Mouse (Mus musculus) kidney, postnatal 0 days (tissue): ENCODE data around the gene Lamb3. TPM values are rescaled to one million over a fixed set of nuclear protein-coding genes. Genes with fewer than 3 reads are reported as not detected.

Experiments used
- ATAC-seq: fragments of 200-750 bp; cut with Nextera tagmentation; replicated peaks from 2 replicates; pipeline ENCODE4 v1.8.0; 2017; ENCODE audit warnings: low read depth, moderate number of reproducible peaks, moderate TSS enrichment, moderate library complexity; ENCODE audit not compliant: low FRiP score
- DNase-seq: peaks from one replicate; pipeline ENCODE4 v3.0.0-alpha.2; 2016; ENCODE audit warnings: low spot score
- H3K27ac ChIP-seq: fragments of 300-500 bp; sonication (generic); 2 replicates; pipeline ENCODE4 v1.5.1; 2014; ENCODE audit warnings: mild to moderate bottlenecking
- H3K27me3 ChIP-seq: fragments of 300-500 bp; sonication (generic); 2 replicates; pipeline ENCODE4 v1.6.1; 2014; ENCODE audit warnings: low read length, mixed read lengths; ENCODE audit not compliant: insufficient read depth
- H3K36me3 ChIP-seq: fragments of 300-500 bp; sonication (generic); 2 replicates; pipeline ENCODE4 v1.6.1; 2014; ENCODE audit warnings: low read length, mixed read lengths; ENCODE audit not compliant: insufficient read depth
- H3K4me1 ChIP-seq: fragments of 300-500 bp; sonication (generic); replicated peaks from 2 replicates; pipeline ENCODE4 v1.6.1; 2014; ENCODE audit warnings: antibody characterized with exemption, low read length, mixed read lengths; ENCODE audit not compliant: insufficient read depth
- H3K4me2 ChIP-seq: fragments of 300-500 bp; sonication (generic); 2 replicates; pipeline ENCODE4 v1.6.1; 2014; ENCODE audit warnings: mild to moderate bottlenecking, low read length, moderate library complexity, mixed read lengths
- H3K4me3 ChIP-seq: fragments of 300-500 bp; sonication (generic); replicated peaks from 2 replicates; pipeline ENCODE4 v1.5.1; 2014; ENCODE audit warnings: low read depth, low read length
- H3K9ac ChIP-seq: fragments of 300-500 bp; sonication (generic); 2 replicates; pipeline ENCODE4 v1.6.1; 2014; ENCODE audit warnings: low read depth, low read length
- H3K9me3 ChIP-seq: fragments of 300-500 bp; sonication (generic); replicated peaks from 2 replicates; pipeline ENCODE4 v1.6.1; 2016; ENCODE audit warnings: low read length, inconsistent platforms, mixed read lengths
- CTCF ChIP-seq: IDR thresholded peaks from 2 replicates; pipeline ENCODE4 v1.5.1; 2016; ENCODE audit warnings: antibody characterized with exemption, low read depth, mild to moderate bottlenecking, moderate library complexity
- WGBS: fragments of 180-500 bp; shearing (Covaris S2); extraction: QIAGEN DNeasy Blood & Tissue Kit; methylation state at CpG from one replicate; pipeline ENCODE4 v1.1.7; 2014; 5-methylcytosine and 5-hydroxymethylcytosine counted together
- polyA plus RNA-seq: library from polyadenylated mRNA; unstranded; fragments of >200 nt; fragmentation: Nextera tagmentation; extraction: Ambion mirVana; gene quantifications from 2 replicates; pipeline ENCODE4 v1.2.1, GENCODE M21; 2015

Gene Lamb3
- polyA plus RNA-seq, 1 experiment from 2014 or later = 1.9 TPM

DNA sequence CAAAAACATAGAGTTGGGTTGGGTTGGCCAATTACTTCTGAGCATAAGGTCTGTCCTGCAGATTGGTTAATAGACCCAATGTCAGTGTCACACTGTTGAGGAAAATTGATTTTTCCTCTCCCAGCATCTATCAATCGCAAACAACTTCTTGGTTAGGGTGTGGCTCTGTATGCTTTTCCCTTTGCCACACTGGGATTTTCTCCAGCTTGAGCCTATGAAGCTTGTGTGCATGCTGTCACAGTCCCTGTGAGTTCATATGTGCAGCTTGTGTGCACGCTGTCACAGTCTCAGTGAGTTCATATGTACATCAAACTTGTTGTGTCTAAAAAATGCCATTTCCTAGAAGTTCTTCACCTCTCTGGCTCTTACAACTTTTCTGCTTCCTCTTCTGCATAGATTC lies 99.3 kb downstream of the Lamb3 start:
- no peak for DNase-seq
- Histone ChIP-seq H3K9me3 (no peaks in the 10 kb centered on the region), H3K27ac (no peak overlapping the region), H3K4me3 (no peak overlapping the region), H3K36me3 (no peaks in the 10 kb centered on the region), H3K4me1 (no peaks in the 10 kb centered on the region), H3K27me3 (no peaks in the 10 kb centered on the region), H3K4me2 (no peak overlapping the region), H3K9ac (no peak overlapping the region)
- TF ChIP-seq CTCF = no peak
- 95% methylated on average over 2 of the region's 2 CpGs for WGBS
- ATAC-seq = no peak

DNA sequence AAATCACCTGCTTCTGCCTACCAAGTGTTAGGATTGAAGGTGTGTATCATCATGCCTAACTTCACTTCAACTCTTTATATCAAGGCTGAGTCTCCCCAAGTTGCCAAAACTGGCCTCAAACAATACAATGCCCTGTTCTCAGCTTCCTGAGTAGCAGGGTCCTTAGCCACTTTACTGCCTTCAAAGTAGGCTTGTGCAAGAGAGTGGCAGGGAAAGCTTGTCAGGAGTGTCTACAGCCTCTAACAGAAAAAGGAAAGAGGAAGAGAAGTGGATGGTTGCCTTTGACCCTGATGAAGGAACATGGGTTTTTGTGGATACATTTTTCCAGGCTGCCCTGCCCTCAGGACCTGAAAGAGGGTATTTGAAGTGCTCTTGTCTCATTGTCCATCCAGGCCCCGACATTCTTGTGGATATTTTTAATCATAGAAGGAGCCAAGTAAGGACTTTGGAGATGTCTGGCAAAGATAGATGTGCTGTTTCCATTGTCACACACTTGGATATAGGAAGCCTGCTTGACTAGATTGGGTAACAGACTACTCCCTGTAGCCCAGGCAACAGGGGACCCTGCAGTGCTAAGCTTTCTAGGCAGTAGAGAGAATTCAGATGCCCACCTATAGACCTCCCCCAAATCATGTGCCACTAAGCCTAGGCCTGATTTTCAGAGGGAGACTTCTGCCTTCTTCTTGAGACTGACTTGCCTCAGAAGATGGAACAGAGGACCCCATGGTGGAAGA lies 102.5 kb downstream of the Lamb3 start:
- no peak overlapping the region for H3K4me3 ChIP-seq
- H3K27ac ChIP-seq = no peak overlapping the region
- H3K27me3 ChIP-seq = no peaks in the 10 kb centered on the region
- H3K9me3 ChIP-seq = no peaks in the 10 kb centered on the region
- no peaks in the 10 kb centered on the region for H3K36me3 ChIP-seq
- no peaks in the 10 kb centered on the region for H3K4me1 ChIP-seq
- DNase-seq = no peak
- no peak for TF ChIP-seq CTCF
- no peak overlapping the region for H3K4me2 ChIP-seq
- WGBS = 67% methylated on average over 1 of the region's 1 CpGs
- no peak overlapping the region for H3K9ac ChIP-seq
- ATAC-seq = no peak

DNA sequence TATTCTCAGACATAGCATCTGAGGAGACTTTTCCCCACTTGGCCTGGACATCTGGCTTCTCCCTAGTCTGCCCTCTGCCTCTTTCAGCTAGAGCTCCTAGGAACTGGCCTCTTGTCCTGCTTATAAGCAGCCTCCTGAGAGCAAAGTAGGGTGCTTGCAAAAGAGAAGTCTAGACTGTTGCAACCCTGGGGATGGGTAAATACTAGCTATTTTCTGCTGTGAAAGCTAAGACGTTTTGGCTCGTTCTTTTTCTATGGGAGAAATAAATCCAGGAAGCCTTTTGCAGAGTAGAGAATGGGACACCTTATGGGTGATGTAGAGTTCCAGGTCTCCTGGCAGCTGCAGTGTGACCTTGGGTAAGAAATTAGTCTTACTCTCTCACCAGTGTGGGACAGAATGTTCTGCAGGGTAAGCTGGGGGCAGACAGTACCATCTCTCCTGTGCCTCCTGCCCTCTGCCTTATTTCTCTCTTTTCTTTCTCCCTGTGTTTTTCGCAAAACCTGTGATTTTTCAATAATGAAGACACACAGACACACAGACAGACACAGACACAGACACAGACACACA lies 103.1 kb downstream of the Lamb3 start:
- no peak overlapping the region for H3K27ac ChIP-seq
- no peak for ATAC-seq
- no peak for DNase-seq
- WGBS = 86% methylated on average over 3 of the region's 3 CpGs
- no peak for TF ChIP-seq CTCF
- 0 out of 2 replicates have a peak, but pooled peaks cover 4% of the 10 kb centered on the region for H3K4me1 ChIP-seq
- H3K36me3 ChIP-seq = no peaks in the 10 kb centered on the region
- no peak overlapping the region for H3K4me2 ChIP-seq
- no peak overlapping the region for H3K4me3 ChIP-seq
- H3K9me3 ChIP-seq = no peaks in the 10 kb centered on the region
- no peaks in the 10 kb centered on the region for H3K27me3 ChIP-seq
- no peak overlapping the region for H3K9ac ChIP-seq

DNA sequence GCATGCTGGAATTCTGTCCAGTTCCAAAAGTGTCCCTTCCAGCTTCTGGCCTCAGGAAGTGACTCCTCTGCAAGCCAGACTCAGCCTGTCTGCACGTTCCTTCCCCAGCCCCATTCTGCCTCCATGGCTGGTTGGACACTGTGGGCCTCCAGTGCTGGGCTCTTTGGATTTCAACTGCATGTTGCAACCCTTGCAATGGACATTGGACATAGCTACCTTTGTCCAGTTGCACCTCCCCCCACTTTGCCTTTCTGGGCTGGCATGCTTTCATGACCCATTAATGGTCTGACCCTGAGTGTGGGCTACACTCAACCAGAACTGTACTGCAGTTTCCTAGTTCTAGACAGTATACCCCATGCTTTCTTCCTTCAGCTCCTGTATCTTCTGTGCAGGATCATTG lies 104.1 kb downstream of the Lamb3 start:
- DNase-seq = peak; percentile 15
- no peak overlapping the region for H3K4me2 ChIP-seq
- no peaks in the 10 kb centered on the region for H3K27me3 ChIP-seq
- TF ChIP-seq CTCF = no peak
- H3K36me3 ChIP-seq = no peaks in the 10 kb centered on the region
- H3K4me3 ChIP-seq = no peak overlapping the region
- no peak overlapping the region for H3K27ac ChIP-seq
- 25% methylated on average over 1 of the region's 1 CpGs for WGBS
- H3K4me1 ChIP-seq = 0 out of 2 replicates have a peak, but pooled peaks cover 4% of the 10 kb centered on the region
- H3K9ac ChIP-seq = no peak overlapping the region
- ATAC-seq = peak; percentile 85
- no peaks in the 10 kb centered on the region for H3K9me3 ChIP-seq

DNA sequence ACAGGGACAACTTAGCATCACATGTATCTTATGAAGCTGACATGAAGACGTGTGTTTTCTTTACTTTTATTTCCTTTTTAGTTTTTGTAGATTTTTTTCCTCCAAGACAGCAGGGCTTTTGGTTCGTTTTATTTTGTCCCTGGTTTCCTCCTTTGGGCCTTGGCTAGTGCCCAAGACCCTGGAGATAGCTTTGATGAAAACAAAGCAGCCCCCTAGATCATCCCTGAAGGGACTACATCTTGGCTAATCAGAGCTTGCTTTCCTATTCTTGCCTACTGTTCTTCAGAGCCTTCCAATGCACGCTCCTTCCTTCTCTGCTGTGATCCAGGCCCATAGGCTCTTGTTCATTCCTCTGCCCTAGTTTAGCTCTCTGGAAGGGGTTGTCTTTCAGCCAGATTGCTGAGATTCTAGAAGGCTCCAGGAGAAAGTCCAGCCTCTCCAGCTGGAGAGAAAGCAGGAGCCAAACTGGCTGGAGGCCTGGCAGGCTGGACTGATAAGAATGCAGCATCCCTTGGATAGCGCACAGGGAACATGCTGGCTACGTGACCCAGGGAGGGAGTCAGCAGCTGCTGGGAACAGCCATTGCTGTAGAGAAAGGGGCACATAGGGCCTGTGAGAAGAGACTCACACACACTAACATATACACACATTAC lies 108.3 kb downstream of the Lamb3 start:
- H3K36me3 ChIP-seq = no peaks in the 10 kb centered on the region
- WGBS = 55% methylated on average over 5 of the region's 5 CpGs
- no peak overlapping the region for H3K4me3 ChIP-seq
- no peaks in the 10 kb centered on the region for H3K9me3 ChIP-seq
- DNase-seq (peak; percentile 83), ATAC-seq (no peak)
- peak overlapping the region; percentile 81 for H3K27ac ChIP-seq
- H3K27me3 ChIP-seq = no peaks in the 10 kb centered on the region
- no peak for TF ChIP-seq CTCF
- no peak overlapping the region for H3K4me2 ChIP-seq
- no peak overlapping the region for H3K9ac ChIP-seq
- 0 out of 2 replicates have a peak, but pooled peaks cover 4% of the 10 kb centered on the region for H3K4me1 ChIP-seq

DNA sequence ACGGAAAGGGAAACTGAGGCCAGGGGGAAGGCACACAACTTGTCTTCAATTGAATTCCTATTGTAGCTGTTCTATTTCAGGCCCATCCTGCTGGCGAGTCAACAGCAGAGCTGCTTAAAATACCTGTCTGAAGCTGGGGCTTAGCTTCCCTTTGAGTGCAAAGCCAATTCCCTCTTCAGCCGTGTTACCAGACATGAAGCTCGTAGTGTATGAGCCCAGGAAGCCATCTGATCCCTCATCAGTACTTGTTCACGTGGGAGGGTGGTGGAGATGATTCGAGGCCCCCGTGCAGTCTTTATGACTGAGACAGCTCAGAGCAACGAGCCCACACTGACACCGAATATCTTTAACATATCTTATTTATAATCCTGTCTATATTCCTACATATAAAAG lies 108.9 kb downstream of the Lamb3 start:
- no peak overlapping the region for H3K4me3 ChIP-seq
- ATAC-seq = no peak
- no peaks in the 10 kb centered on the region for H3K36me3 ChIP-seq
- H3K9me3 ChIP-seq = no peaks in the 10 kb centered on the region
- no peak for TF ChIP-seq CTCF
- DNase-seq = no peak
- WGBS = 52% methylated on average over 9 of the region's 9 CpGs
- no peak overlapping the region for H3K9ac ChIP-seq
- H3K4me1 ChIP-seq = 0 out of 2 replicates have a peak, but pooled peaks cover 4% of the 10 kb centered on the region
- H3K4me2 ChIP-seq = no peak overlapping the region
- no peaks in the 10 kb centered on the region for H3K27me3 ChIP-seq
- H3K27ac ChIP-seq = peak overlapping the region; percentile 31; the same call in 1 of the 2 replicates
